Mouse (Mus musculus) midbrain, postnatal 0 days (tissue): ENCODE data around the gene Zfp36l2. TPM values are rescaled to one million over a fixed set of nuclear protein-coding genes. Genes with fewer than 3 reads are reported as not detected.

Experiments
- ATAC-seq: fragments of 200-750 bp; cut with Nextera tagmentation; 2 replicates; pipeline ENCODE4 v1.8.0; 2017; ENCODE audit warnings: moderate number of reproducible peaks, mild to moderate bottlenecking, moderate TSS enrichment, moderate library complexity; ENCODE audit not compliant: low FRiP score
- DNase-seq: peaks from one replicate; pipeline ENCODE4 v3.0.0-alpha.2; 2015; ENCODE audit warnings: low spot score
- H3K27ac ChIP-seq: fragments of 300-500 bp; sonication (generic); 2 replicates; pipeline ENCODE4 v1.5.1; 2014; ENCODE audit warnings: low read depth, mild to moderate bottlenecking, low read length, mixed read lengths
- H3K27me3 ChIP-seq: fragments of 300-500 bp; sonication (generic); 2 replicates; pipeline ENCODE4 v1.6.1; 2014; ENCODE audit warnings: low read length, control low read depth, mixed read lengths; ENCODE audit not compliant: insufficient read depth
- H3K36me3 ChIP-seq: fragments of 300-500 bp; sonication (generic); 2 replicates; pipeline ENCODE4 v1.6.1; 2014; ENCODE audit warnings: low read length, control low read depth, mixed read lengths; ENCODE audit not compliant: insufficient read depth
- H3K4me1 ChIP-seq: fragments of 300-500 bp; sonication (generic); 2 replicates; pipeline ENCODE4 v1.6.1; 2014; ENCODE audit warnings: mild to moderate bottlenecking, control low read depth, antibody characterized with exemption, low read length, mixed read lengths; ENCODE audit not compliant: insufficient read depth
- H3K4me2 ChIP-seq: fragments of 300-500 bp; sonication (generic); 2 replicates; pipeline ENCODE4 v1.6.1; 2014; ENCODE audit warnings: low read depth, mild to moderate bottlenecking, low read length, mixed read lengths; ENCODE audit not compliant: poor library complexity, severe bottlenecking
- H3K4me3 ChIP-seq: fragments of 300-500 bp; sonication (generic); 2 replicates; pipeline ENCODE4 v1.5.1; 2014; ENCODE audit warnings: low read depth, mild to moderate bottlenecking, low read length, moderate library complexity
- H3K9ac ChIP-seq: fragments of 300-500 bp; sonication (generic); replicated peaks from 2 replicates; pipeline ENCODE4 v1.6.1; 2014; ENCODE audit warnings: mild to moderate bottlenecking, low read length, moderate library complexity, mixed read lengths; ENCODE audit not compliant: poor library complexity, severe bottlenecking
- H3K9me3 ChIP-seq: fragments of 300-500 bp; sonication (generic); 2 replicates; pipeline ENCODE4 v1.6.1; 2016; ENCODE audit warnings: low read length, control low read depth
- CTCF ChIP-seq: IDR thresholded peaks from 2 replicates; pipeline ENCODE4 v1.5.1; 2016; ENCODE audit warnings: antibody characterized with exemption, mild to moderate bottlenecking
- whole genome bisulfite sequencing: fragments of 180-500 bp; shearing (Covaris S2); extraction: QIAGEN DNeasy Blood & Tissue Kit; methylation state at CpG from one replicate; pipeline ENCODE4 v1.1.7; 2014; 5-methylcytosine and 5-hydroxymethylcytosine counted together
- polyA plus RNA-seq: library from polyadenylated mRNA; unstranded; fragments of >200 nt; fragmentation: Nextera tagmentation; extraction: Ambion mirVana; gene quantifications from 2 replicates; pipeline ENCODE4 v1.2.1, GENCODE M21; 2015
- total RNA-seq: library from RNA; depleted of rRNA; stranded (reverse); fragments of >200 nt; gene quantifications from 2 replicates; pipeline ENCODE4 v1.2.3, GENCODE M21; 2014

The Zfp36l2 gene
- total and polyA plus RNA-seq, 2 experiments from 2014 or later = 5.9 to 17.7 TPM

- Histone ChIP-seq H3K4me3 (no peak overlapping the region), H3K9me3 (no peaks in the 10 kb centered on the region), H3K27ac (no peak overlapping the region), H3K4me1 (no peaks in the 10 kb centered on the region), H3K9ac (no peak overlapping the region), H3K36me3 (no peaks in the 10 kb centered on the region), H3K4me2 (no peak overlapping the region), H3K27me3 (0 out of 2 replicates have a peak, but pooled peaks cover 3% of the 10 kb centered on the region)
- ATAC-seq = no peak
- no peak for DNase-seq
- WGBS = 90% methylated on average over 10 of the region's 11 CpGs
- TF ChIP-seq CTCF = no peak
These were observed 33.3 kb downstream of the Zfp36l2 start for GRCm38 (mm10) chr17:84154302-84155028.

DNA sequence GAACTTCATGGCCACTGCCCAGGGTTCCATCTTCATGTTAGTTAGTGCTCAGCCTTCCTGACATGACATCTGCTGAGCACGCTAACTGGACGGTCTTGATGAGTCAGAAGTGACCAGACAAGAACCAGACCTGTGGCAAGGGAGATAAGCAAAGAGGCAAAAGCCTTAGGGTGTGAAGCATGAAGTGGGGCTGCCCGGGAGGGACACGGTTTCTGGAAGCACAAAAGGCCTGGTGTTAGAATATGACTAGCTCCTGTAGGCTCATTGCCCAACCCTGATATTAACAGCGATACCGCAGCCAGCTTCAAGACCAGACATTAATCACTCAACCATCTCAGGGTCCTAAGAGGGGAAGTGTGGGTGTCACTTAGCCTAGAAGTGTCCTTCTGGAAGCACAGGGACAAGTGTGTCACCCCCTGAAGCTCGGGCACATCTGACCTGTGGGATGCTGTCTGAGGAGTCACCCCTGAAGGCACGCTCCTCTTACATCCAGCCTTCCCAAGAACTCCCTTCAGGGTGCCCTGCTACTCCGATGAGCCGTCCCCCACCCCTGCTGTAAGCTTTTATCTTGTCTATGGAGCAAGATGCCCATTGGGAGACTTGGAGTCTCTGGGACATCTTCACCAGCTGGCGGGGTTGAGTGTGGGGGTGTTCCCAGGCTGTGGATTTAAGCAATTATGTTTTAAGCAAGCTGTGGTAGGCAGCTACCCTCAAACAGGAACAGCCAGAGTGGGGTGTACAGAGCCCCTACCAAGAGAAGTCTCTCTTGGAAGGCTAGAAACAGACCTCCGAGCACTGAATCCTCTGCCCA is 34.6 kb downstream of the Zfp36l2 start:
- WGBS = 83% methylated on average over 12 of the region's 12 CpGs
- DNase-seq = no peak

DNA sequence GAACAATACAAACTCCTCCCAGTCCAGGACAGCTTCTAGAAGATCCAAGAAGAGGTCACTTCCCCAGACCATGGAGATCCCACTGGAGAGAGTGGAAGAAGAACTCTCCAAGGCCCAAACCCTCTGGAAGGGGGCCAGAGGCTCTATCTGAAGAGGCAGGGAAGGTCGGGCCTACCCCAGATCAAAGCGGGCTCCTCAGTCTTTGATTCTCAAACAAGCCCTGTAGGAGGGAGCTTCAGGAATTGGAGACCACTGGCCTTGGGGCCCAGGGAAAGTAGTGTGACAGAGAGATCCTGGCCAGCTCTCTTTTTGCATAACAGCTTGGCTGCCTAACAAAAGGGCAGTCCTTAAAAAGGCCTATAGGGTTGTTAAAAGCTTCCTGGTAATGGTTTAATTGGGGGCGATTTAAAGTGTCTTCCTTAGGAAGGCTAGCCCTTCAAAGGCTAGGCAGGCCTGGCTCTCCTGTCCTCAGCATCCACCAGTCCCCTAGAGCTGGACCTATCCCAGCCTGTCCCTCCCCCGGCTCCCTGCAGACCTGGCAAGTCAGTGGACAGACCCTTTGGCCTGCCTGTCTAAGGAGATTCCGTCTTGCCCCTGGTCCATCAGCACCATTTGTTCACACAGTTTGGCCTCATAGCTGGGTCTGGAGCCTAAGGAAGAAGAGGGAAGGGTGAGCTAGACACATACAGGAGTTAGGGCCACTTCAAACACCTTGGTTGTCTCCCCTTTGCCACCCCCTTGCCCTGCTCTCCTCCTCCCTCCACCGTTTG is 35.4 kb downstream of the Zfp36l2 start:
- no peak for TF ChIP-seq CTCF
- 35% methylated on average over 6 of the region's 6 CpGs for WGBS
- Histone ChIP-seq H3K36me3 (no peaks in the 10 kb centered on the region), H3K9ac (no peak overlapping the region), H3K27me3 (0 out of 2 replicates have a peak, but pooled peaks cover 3% of the 10 kb centered on the region), H3K4me2 (no peak overlapping the region), H3K4me3 (no peak overlapping the region), H3K4me1 (no peaks in the 10 kb centered on the region), H3K9me3 (no peaks in the 10 kb centered on the region), H3K27ac (no peak overlapping the region)
- ATAC-seq = no peak
- DNase-seq = no peak

More for the DNA sequence above, 34.6 kb downstream of the Zfp36l2 start:
- H3K27me3 ChIP-seq = 0 out of 2 replicates have a peak, but pooled peaks cover 3% of the 10 kb centered on the region
- TF ChIP-seq CTCF = no peak
- no peak overlapping the region for H3K4me2 ChIP-seq
- no peaks in the 10 kb centered on the region for H3K9me3 ChIP-seq
- no peak overlapping the region for H3K4me3 ChIP-seq
- no peaks in the 10 kb centered on the region for H3K4me1 ChIP-seq
- no peak for ATAC-seq
- no peak overlapping the region for H3K27ac ChIP-seq
- H3K36me3 ChIP-seq = no peaks in the 10 kb centered on the region
- H3K9ac ChIP-seq = no peak overlapping the region

- ATAC-seq = no peak
- no peaks in the 10 kb centered on the region for H3K4me1 ChIP-seq
- DNase-seq = no peak
- H3K4me3 ChIP-seq = no peak overlapping the region
- no peak overlapping the region for H3K4me2 ChIP-seq
- H3K36me3 ChIP-seq = no peaks in the 10 kb centered on the region
- no peak overlapping the region for H3K9ac ChIP-seq
- H3K27ac ChIP-seq = no peak overlapping the region
- no peaks in the 10 kb centered on the region for H3K9me3 ChIP-seq
- WGBS = 76% methylated on average over 6 of the region's 6 CpGs
- TF ChIP-seq CTCF = no peak
- 0 out of 2 replicates have a peak, but pooled peaks cover 3% of the 10 kb centered on the region for H3K27me3 ChIP-seq
These were observed 36.4 kb downstream of the Zfp36l2 start for GRCm38 (mm10) chr17:84151306-84151705.

- WGBS = 56% methylated on average over 8 of the region's 8 CpGs
- no peak overlapping the region for H3K9ac ChIP-seq
- H3K36me3 ChIP-seq = no peaks in the 10 kb centered on the region
- no peak overlapping the region for H3K4me2 ChIP-seq
- 0 out of 2 replicates have a peak, but pooled peaks cover 3% of the 10 kb centered on the region for H3K4me1 ChIP-seq
- no peak for ATAC-seq
- no peaks in the 10 kb centered on the region for H3K9me3 ChIP-seq
- no peak for DNase-seq
- no peak overlapping the region for H3K27ac ChIP-seq
- no peak overlapping the region for H3K4me3 ChIP-seq
- 0 out of 2 replicates have a peak, but pooled peaks cover 3% of the 10 kb centered on the region for H3K27me3 ChIP-seq
- no peak for TF ChIP-seq CTCF
These were observed 37.5 kb downstream of the Zfp36l2 start for GRCm38 (mm10) chr17:84150291-84150690.
